Mouse (Mus musculus) heart, postnatal 10 days (tissue): ENCODE data around the gene Agr2. TPM values are rescaled to one million over a fixed set of nuclear protein-coding genes. Genes with fewer than 3 reads are reported as not detected.
A peak's percentile ranks its signal among the peaks of the same experiment; 100 is the strongest.

ENCODE experiments used
- DNase-seq, 2 experiments: peaks; one replicate each; pipeline ENCODE4 v3.0.0; 2021
- intact Hi-C: fragments of 180-260 bp; cut with DNase I; formaldehyde crosslinking; loops from one replicate; pipeline ENCODE4 v1.15.1; 2025
- total RNA-seq, 2 experiments: library from RNA; stranded (reverse); gene quantifications; 2 replicates each; pipeline ENCODE4 v1.2.3; 2021

The Agr2 gene
- total RNA-seq = not detected

DNA sequence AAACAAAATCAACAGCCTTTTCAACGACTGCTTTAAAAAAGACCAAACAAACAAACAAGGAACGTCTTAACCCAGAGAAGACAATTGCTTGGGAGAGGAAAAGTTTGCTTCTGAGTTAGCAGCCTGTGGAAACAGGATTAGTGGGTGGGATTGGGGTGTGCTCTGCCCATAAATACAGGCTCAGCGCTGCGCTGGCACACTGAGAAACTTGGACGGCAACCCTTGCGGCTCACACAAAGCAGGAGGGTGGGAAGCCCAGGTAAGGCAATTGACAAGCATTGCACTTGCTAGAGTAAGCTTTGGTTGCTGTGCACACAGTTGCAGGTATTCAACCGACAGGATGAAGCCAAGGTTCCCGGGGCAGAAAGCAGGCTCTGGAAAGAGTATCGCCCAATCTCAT lies at the start of gene Agr2:
TSS of gene Agr2 (plus strand) at position 197 of the 400 bp plus-strand sequence.
- intact Hi-C loops = no loop called here
- DNase-seq = no peak

DNA sequence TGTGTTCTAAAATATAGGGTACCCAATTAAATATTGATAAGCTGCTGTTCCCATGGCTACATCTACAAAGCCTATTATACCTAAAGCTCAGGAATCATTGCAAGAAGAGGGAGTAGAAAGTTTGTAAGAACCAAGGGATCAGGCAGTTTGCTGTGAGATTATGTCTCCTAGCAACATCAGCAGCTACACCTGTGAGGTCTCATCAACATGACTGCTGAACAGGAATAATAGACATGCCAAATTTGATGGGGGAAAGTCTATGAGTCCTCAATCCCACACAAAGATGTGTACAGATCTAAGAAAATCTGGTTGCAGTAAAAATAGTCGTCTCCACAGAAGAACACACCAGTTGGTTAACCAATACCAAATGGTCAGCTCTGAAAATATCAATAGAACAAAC lies 41.0 kb upstream of the Agr2 start:
- intact Hi-C loops = no loop called here
- no peak for DNase-seq

DNA sequence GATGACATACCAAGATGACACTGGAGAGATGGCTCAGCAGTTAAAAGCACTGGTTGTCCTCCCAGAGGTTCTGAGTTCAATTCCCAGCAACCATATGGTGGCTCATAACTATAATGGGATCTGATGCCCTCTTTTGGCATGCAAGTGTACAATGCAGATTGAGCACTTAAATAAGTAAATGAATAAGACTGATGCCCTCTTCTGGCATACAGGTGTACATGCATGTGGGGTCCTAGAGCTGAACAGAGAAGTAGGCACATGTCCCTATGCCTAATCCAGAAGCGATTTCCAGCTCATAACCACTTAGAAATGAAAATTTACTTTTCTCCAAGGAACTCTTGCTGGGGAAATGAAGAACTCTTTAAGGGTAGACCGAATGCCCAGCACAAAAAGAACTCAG lies 35.5 kb upstream of the Agr2 start:
- intact Hi-C loops = no loop called here

DNA sequence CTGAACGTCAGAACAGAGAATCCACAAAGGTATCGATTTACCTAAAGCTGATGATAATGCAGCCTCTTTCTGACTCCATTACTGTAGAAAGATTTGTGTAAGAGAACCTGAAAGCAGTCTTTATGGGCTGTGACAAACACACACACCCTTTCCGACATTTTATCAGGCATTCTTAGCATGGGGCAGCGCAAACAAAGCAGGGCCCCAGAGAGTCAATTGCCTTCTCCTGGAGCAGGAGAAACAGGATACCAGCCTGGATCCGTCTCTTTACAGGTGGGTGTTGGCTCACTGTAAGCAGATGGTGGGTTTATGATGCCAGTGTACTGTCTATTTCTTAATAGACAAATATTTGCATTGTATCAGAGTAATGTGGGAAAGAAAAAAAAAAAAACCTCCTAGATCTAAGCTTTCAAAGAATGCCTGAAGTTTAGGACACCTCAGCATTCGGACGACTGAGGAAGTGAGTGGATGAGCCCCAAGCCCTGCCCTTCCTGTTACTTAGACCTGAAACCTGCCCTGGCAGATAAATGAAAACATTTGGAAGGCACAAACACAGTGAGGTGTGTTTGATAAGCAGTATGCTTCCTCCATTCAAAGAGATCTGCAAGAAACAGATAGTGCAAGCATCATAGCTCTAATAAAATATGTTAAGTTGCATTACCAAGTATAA lies 26.5 kb upstream of the Agr2 start:
- DNase-seq = no peak
- intact Hi-C loops = no loop called here

More for the DNA sequence above, 35.5 kb upstream of the Agr2 start:
- peak in 1 of 2 experiments; percentile 1 for DNase-seq

DNA sequence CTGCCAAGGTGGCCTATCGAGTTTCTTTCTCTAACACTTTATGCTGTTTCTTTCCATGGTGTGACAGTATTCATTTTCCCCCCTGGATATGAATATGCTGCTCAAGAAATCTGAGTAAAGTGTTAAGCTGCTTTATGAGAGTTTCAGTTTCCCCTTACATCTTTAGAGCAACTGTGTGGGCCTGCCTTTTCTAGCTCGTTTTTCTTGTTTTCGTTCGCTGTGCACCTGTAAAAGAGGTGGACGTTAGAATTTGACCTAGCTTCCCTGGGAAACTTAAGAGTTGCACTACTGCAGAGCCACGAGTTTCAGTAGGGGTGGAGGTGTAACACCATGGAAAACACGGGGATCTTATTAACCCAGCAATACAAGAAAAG lies 26.0 kb upstream of the Agr2 start:
- DNase-seq = no peak
- intact Hi-C loops = no loop called here

DNA sequence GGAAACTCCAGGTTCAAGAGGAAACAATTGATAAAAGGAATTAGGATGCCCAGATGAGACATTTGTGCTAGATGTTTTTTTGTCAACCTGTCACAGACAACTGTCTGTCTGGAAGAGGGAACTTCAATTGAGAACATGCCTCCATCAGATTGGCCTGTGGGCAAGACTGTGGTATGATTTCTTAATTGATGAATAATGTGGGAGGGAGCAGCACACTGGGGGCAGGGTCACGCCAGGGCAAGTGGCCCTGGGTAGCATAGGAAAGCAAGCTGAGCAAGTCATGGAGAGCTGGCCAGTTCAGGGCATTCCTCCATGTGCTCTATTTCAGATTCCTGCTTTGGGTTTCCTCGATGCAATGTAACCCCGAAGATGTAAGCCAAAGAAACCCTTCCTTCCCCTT lies 16.8 kb upstream of the Agr2 start:
- DNase-seq = no peak
- intact Hi-C loops = no loop called here

DNA sequence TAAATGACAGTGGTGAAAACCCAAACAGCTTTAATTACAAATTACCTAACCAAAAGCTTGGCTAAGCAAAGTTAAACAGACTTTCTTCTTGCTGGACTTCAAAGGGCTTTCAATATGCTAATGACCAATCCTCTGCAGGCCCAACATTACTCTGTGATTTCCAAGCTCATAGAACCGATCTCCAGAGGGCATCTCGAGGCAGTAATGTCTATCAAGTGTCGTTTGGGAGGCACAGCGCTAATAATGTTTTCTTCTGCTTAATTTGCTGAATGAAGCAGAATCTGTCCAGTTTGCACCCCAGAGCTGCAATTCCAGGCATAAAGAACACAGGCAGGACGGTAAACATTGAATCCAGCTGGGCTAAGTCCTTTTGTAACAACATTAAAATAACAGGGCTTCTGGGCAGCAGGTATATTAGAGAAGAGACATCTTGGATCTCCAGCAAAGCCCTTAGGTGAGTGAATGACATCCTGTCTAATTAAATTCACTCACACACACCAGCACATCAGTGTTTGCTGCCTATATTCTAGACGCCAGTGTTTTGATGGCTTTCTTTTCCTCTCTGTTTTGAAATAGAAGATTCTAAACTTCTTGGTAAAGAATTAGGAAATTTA lies 15.0 kb upstream of the Agr2 start:
- intact Hi-C loops = no loop called here
- no peak for DNase-seq

DNA sequence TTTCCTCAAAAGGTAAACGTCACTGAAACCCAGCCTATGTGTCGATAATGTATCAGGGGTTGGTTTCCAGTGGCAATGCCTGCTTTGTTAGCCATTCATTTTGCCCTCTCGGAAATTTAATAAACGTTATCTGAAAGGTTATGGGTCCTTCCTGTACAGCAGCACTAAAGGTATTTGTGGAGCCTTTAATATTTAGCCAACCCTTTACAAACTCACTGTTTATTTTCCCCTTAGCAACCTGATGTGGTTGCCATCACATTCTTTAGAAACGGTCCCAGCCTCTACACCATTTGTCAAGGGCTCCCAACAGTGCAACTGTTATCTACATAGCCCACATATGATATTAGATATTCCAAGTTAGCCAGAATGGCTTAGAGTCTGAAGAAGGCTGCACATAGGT lies 13.1 kb upstream of the Agr2 start:
- intact Hi-C loops = no loop called here
- DNase-seq = no peak

DNA sequence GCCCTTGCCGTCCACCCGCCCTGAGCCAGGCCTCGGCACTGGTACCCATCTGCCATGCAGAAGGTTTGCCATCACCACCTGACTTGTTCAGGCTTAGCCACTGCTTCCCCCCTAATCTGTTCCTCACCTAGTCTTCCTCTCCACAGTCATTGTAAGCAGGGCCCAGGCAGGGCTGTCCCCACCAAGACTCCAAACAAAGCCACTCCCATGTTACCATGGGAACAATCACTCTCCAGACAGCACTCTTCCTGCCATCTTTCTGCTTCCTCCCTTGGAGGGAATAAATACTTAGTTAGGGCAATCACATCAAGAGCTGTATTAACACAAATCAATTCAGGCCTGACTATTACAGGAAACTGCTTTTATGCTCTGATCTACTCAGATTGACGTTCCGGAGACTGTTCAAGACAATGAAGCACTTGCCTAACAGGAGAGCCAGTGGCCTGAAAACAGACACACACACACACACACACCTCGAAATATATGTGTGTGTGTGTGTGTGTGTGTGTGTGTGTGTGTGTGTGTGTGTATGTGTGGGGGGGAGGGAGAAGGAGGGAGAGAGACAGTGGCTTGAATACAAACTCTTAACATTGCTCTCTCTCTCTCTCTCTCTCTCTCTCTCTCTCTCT lies 10.9 kb upstream of the Agr2 start:
- DNase-seq = peak; percentile 35 to 44
- intact Hi-C loops = no loop called here

DNA sequence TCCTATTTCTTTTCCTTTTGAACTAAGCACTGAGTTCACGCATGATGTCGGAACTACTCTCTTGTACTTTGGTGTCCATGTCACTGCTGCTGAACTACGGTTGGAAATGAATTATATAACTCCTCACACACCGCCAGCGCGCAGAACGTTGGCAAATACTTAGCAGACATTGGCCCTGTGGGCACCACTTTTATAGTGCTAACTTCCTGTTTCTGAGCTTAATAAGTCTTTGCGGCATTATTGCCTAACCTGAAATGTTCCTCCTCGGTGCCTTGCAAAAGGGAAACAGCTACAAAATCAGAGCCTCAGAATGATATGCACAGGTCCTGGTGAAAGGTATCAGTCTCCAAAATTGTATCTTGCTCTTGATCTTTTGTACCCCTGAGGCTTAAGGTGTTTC lies 9.2 kb upstream of the Agr2 start:
- DNase-seq = no peak
- intact Hi-C loops = no loop called here

DNA sequence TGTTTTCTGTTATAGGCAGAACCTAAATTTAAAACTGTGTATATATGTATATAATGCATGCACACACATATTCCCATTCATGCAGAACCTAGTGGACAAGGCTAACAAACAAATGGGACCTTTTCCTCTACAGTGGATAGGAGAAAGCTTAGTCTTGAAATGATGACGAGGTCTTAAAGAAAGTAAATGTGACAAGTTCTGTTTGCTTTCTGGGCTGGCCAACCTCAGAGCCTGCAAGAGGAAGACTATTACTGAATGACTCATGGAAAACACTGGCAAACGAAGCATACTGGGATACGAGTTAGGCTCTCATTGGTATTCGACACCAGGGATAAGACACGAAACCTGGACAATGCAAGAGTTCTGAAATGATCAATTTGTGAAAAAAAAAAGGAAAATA lies 8.0 kb upstream of the Agr2 start:
- DNase-seq = no peak
- intact Hi-C loops = no loop called here

DNA sequence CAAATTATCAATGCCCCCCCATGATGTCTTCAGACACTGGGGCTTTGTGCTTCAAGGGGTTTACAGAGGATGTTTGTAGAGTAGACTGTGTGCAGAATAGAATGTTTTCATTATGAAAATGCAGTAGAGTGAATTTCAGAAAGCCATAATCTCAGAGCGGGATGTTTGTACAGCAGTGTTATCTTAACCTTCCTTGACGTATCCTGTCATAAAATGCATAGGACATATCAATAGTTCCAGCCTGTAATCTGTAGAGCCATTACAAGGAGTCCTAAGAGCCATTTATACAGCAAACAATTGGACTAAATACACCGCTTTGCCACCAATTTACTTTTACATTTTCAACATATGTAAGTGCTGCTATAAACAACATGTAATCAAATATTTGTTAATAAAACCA lies 876 bp downstream of the Agr2 start:
- no peak for DNase-seq
- intact Hi-C loops = no loop called here

DNA sequence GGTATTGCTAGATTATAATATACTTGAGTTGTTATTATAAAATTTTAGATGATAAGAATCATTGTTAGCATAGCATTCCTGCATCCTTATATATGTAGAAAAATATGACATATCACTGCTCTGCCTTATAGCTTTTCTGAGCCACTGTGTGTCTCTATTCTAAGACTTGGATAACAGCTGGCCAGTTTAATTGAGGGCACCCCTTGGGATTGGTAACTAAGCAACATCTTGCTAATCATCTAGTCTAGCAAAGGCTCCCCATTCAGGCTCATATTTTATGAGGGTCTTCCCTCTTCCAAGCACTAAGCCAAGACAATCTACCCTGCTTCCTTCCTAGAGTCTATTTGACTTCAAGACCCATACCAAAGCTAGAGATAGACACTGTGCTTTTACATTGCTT lies 1.4 kb downstream of the Agr2 start:
- DNase-seq = no peak
- intact Hi-C loops = no loop called here

DNA sequence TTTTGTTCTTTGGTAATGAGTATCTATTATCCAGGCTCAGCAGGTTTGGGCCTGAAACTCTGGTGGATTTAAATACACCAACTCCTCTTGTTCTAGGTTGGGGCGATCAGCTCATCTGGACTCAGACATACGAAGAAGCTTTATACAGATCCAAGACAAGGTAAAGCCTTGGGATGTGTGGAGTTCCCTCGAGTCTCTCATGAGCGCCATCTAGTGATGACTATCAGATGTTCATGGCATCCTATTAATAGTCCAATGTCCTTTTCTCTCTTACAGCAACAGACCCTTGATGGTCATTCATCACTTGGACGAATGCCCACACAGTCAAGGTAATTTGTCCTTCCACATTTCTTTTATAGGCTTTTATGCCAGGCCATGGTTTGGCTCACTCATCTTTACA lies 3.1 kb downstream of the Agr2 start:
- DNase-seq = peak; percentile 24 to 40
- intact Hi-C loops = loop anchor here (1.0 kb wide), 1 partner anchor 99 kb away; no protein-coding TSS in a partner anchor

DNA sequence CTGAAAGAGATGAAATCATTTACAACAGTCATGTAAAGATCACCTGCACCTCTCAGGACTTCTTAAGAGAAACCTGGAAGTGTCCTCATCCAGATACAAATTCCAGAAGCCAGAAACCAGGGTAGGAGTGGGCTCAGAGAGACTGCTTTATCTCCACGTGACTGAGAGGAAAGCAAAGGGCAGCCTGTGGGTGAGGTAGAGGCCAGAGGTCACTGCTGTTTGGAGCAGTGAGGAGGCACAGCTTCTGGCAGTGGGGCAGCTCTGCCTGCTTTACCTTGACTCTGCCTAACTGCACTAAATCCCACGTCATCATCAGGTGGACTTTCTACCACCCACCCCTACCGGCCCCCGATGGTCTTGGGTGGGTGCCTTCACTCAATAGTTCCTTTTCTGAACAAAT lies 12.0 kb downstream of the Agr2 start:
- no peak for DNase-seq
- intact Hi-C loops = no loop called here

DNA sequence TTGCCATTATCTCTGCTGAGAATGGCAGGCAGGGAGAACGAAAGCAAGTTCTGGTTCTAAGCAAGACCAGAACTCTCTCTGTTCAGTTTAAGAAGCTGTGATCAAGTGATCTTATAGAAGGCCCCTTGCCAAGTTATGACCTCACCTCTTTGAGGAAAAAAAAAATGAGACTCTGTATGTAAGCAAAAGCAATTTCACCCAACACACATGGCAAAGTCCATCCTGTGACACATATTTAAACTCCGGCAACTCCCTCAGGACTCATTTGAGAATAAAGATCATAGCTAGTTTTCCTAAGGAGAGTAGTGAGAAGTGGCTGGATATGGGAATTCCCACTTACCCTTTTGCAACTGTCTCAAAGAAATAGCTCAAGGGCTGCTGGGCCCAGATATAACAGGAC lies 14.9 kb downstream of the Agr2 start:
- intact Hi-C loops = no loop called here
- no peak for DNase-seq

DNA sequence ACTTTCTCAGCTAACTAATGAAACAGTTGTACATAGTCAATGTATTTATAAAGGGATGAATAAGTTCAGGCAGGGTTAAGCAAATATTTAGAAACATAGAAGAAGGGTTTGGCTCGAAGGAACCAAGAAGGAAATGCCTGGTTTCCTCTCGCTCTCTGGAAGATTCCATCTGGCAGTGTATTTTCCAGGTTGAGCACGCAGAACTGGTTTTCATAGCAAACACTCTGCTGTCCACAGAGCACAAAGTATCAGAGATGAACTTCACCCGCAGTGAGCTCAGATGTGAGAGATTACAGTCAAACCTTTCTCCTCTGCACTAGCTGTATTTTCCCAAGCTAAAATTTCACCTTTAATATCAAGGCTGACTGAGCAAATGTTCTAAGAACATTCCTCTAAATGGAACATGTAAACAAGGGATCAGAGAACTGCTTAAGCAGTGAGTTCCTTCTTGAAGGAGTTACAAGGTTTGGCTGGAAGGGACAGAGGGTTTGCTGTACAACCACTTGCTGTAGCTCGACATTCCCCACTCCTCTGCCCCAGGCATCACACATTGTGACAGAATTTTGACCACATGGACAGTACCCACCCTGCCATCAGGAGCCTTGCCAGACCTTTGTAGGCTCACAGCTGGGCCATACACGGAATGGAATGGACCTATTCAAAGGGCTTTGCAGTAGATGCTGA lies 15.8 kb downstream of the Agr2 start:
- intact Hi-C loops = no loop called here

DNA sequence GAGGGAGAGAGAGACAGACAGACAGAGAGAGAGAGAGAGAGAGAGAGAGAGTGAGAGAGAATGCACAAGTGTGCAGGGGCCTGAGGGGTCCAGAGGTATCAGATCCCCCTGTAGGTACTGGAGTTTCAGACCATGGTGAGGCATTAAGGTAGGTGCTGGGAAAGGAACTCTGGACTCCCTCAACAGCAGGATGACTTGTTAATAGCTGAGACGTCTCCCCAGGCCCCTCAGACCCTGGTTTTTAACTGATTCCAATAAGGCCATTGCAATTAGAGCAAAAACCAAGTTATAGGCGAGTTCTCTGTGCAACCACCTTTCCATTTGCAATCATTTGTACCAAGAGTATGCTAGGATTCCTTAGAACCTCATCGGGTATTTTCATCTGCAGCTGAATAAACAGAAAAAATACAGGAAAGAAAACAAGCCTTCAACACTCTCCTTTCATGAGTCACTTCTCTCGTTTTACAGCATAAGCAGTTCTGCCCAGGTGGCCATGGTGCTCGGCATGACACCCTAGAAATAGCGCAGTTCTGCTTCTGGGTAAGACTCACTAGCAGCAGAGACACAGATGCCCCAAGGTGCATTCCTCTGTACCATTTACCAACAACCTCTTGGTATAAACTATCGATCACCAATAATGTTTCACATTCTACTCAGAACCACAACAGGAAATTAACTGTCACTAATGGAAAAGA lies 20.7 kb downstream of the Agr2 start:
- no peak for DNase-seq
- intact Hi-C loops = no loop called here

More for the DNA sequence above, 15.8 kb downstream of the Agr2 start:
- DNase-seq = no peak

DNA sequence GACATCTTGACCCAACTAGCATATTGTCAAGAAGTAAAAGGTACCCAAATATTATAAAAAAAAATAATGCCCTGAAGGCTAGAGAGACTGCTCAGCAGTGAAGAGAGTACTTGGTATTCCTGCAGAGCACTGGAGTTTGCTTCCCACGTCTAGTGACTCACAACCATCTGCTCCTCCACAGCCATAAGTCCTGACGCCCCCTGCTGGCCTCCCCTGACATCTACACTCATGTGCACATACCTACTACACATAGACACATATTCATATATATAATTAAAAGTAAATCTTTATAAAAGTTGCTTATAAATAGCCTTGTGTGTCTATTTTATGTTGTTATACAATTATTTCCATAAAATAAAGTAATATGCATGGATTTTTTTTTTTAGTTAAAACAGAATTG lies 25.1 kb downstream of the Agr2 start:
- DNase-seq = no peak
- intact Hi-C loops = no loop called here

DNA sequence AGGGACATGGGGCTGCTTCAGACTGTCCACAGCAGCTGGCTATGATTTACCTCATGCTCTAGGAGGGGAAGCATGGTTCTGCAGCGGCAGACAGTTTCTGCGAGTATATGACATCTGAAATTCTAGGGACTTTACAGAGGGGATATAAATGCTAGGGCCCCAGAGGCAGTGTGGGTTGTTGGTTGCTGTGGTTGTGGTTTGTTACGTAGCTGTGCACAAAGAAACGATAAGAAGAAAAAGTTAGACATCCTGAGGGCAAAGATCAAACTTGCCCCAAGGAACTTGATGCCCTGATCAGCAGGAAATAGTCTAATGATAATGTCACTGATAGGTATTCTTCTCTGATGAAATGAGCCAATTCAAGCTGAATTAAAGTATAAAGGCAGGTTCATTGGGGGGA lies 26.9 kb downstream of the Agr2 start:
- intact Hi-C loops = no loop called here
- no peak for DNase-seq

DNA sequence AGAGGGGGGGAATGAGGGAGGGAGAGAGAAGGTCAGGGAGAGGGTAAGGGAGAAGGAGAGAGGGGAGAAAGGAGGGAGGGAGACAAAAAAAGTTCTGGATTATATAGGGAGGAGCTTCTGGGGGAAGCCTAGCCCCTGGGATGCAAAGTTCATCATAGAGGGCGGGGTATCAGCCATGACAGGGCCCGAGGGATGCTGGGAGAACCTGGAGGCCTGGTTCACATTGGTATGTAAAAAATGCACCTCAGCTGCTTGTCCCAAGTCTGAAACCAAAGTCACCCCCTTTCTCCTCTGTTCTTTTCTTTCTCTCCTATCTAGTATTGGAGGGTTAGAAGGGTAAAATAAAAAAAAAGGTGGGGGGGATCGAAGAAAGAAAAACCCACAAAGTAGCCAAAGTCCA lies 27.4 kb downstream of the Agr2 start:
- no peak for DNase-seq
- intact Hi-C loops = loop anchor here (10.0 kb wide), 1 partner anchor 365 kb away; the partner anchor contains the start of genes D630036H23Rik and Ispd
